Mouse (Mus musculus): Measurements from ENCODE around the gene Xlr5b.
"Not testable (repeated sequence)": the region's sequence is repeated elsewhere in the genome, so short reads cannot be mapped to it uniquely, and the experiment has no call there.

Xlr5b gene

GRCm38 (mm10) chrX:73148496-73148895 is at the start of gene Xlr5b:
Xlr5b (plus strand) TSS chrX:73148796.
- not testable (repeated sequence) for DNase-seq

DNA sequence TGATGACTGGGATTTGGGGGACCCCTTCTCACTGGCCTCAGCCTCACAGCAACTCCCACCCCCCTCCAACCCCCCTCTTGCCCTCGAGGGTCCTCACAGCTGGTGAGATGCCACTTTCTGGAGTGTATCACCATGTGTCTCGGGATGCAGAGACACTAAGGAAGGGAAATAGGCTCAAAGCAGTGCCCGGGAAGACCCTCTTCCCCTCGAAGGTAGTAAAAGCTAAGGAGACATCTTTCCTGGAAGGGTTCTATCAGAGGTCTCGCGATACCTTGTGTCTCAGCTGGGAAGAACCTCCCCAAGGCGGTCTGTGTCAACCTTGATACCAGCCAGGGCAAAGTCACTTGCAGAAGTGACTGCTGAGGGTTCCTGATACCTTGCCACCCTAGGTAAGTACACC is 31.8 kb upstream of the Xlr5b start, which contains the start of gene Gm14685:
TSS of gene Gm14685 (plus strand) at position 301 of the 400 bp plus-strand sequence.
- not testable (repeated sequence) for DNase-seq

GRCm38 (mm10) chrX:73122859-73123829 is 25.5 kb upstream of the Xlr5b start:
- DNase-seq: not testable (repeated sequence)

GRCm38 (mm10) chrX:73143218-73143618 is 5.4 kb upstream of the Xlr5b start:
- not testable (repeated sequence) for DNase-seq

GRCm38 (mm10) chrX:73149350-73149749 is 754 bp downstream of the Xlr5b start, which contains the start of gene DXBay18:
DXBay18 (minus strand) TSS chrX:73149450.
- DNase-seq: not testable (repeated sequence)

DNA sequence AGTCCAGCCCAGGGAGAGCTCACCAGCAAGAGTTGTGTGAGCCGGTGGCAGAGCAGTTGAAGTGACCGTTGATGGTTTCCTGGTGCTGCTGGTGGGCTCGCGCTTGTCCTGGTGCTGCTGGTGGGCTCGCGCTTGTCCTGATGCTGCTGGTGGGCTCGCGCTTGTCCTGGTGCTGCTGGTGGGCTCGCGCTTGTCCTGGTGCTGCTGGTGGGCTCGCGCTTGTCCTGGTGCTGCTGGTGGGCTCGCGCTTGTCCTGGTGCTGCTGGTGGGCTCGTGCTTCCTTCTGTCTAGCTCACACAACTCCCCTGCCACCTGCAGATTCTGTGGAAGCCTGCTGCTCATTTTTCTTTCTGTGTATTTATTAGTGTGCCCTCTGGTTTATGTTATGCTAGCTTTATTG is 28.3 kb downstream of the Xlr5b start, which contains the start of gene Spin2d:
TSS of gene Spin2d (minus strand) at position 101 of the 400 bp plus-strand sequence.
- not testable (repeated sequence) for DNase-seq

- DNase-seq: peak; percentile 24 to 64
Observed at GRCm38 (mm10) chrX:73191934-73192333, 43.3 kb downstream of the Xlr5b start, which contains the start of gene Xlr3b. Xlr3b (plus strand) TSS chrX:73192207.

Measured in kidney, postnatal 25 days (tissue).